Comparison of ENCODE assay signal across 9 mouse cellular contexts in genomic region chr12:112795466-112796104, GRCm38 (mm10). TPM values are rescaled to one million over a fixed set of nuclear protein-coding genes. Genes with fewer than 3 reads are reported as not detected.
DNase-seq lines count a peak whose midpoint lies in the region; ATAC-seq and TF ChIP-seq lines count a peak whose summit lies in the region.
"Had no signal": no experiment of that assay in that cellular context is flagged by ENCODE, and none has a peak within 500 bp of the region (broad histone marks: within the 10 kb centered on the region; RNA-seq: fewer than 3 reads in every experiment).

No protein-coding gene starts in this region.

- peaks cover 2 to 6% of the 10 kb centered on the region in 2 experiments for H3K36me3 ChIP-seq in CH12.LX (replicated peaks in 1 of 2; ENCODE audit: control insufficient read depth in 1 of 2, insufficient read depth in 1 of 2, low read length in 1 of 2)
- H3K36me3 ChIP-seq in heart, embryonic 11.5 days (ENCODE audit: control insufficient read depth, insufficient read depth, low read length), result no peaks in the 10 kb centered on the region
- H3K36me3 ChIP-seq in lung, embryonic 14.5 days (ENCODE audit: insufficient read depth), result no peaks in the 10 kb centered on the region
- no peaks in the 10 kb centered on the region for H3K36me3 ChIP-seq in forebrain, embryonic 14.5 days (ENCODE audit: control insufficient read depth, insufficient read depth, low read length)

- H3K9me3 ChIP-seq in CH12.LX (replicated peaks; ENCODE audit: low read length), result no peaks in the 10 kb centered on the region
- H3K9me3 ChIP-seq in heart, embryonic 11.5 days (replicated peaks; ENCODE audit: control insufficient read depth, low read length), result no peaks in the 10 kb centered on the region
- H3K9me3 ChIP-seq in lung, embryonic 14.5 days (ENCODE audit: low read depth, low read length), result no peaks in the 10 kb centered on the region
- H3K9me3 ChIP-seq in forebrain, embryonic 14.5 days (replicated peaks; ENCODE audit: control insufficient read depth, low read length), result no peaks in the 10 kb centered on the region

- peak overlapping the region; percentile 59 to 85 (median 76) for H3K4me3 ChIP-seq in CH12.LX (replicated peaks in 1 of 3; ENCODE audit: low read depth in 2 of 3, low read length in 2 of 3, poor library complexity in 1 of 3)
- no peak overlapping the region for H3K4me3 ChIP-seq in heart, embryonic 11.5 days (ENCODE audit: low read depth, low read length)
- H3K4me3 ChIP-seq in lung, embryonic 14.5 days (ENCODE audit: low read depth, low read length), result no peak overlapping the region
- no peak overlapping the region for H3K4me3 ChIP-seq in forebrain, embryonic 14.5 days (ENCODE audit: low read depth, low read length)

- peak overlapping the region; percentile 92 for H3K9ac ChIP-seq in CH12.LX (ENCODE audit: insufficient read depth, low read depth)
- no peak overlapping the region for H3K9ac ChIP-seq in heart, embryonic 11.5 days (ENCODE audit: low read depth, low read length)
- no peak overlapping the region for H3K9ac ChIP-seq in lung, embryonic 14.5 days
- no peak overlapping the region for H3K9ac ChIP-seq in forebrain, embryonic 14.5 days (ENCODE audit: low read length)

- TF ChIP-seq RAD21 in CH12.LX (IDR thresholded peaks at IDR 0.05; ENCODE audit: low read depth, low read length), result no peak

- TF ChIP-seq POLR2A in CH12.LX (IDR thresholded peaks at IDR 0.05; ENCODE audit: low read depth, low read length), result peak; percentile 47; the same call in 1 of the 2 replicates

- in situ Hi-C loops in CH12.LX (cut with MboI; ENCODE audit: low pct_ligation_motif_present, low pct_unique_long_range_greater_than_20kb, low sequenced_read_pairs), result loop anchor here (5.0 kb wide), 1 partner anchor 38 kb away; no protein-coding TSS in a partner anchor

- ATAC-seq in heart, embryonic 11.5 days (replicated peaks; ENCODE audit: insufficient number of reproducible peaks, low FRiP score, low TSS enrichment), result peak; percentile 27; the same call in 1 of the 2 replicates
- ATAC-seq in lung, embryonic 14.5 days (ENCODE audit: insufficient read depth), result no peak
- ATAC-seq in forebrain, embryonic 14.5 days, result no peak
- ATAC-seq: forebrain, embryonic 16.5 days had no signal

- peak overlapping the region; percentile 90 for H3K4me2 ChIP-seq in CH12.LX (ENCODE audit: insufficient read depth, low read depth, poor library complexity, severe bottlenecking)
- peak overlapping the region; percentile 41 for H3K4me2 ChIP-seq in heart, embryonic 11.5 days
- H3K4me2 ChIP-seq in lung, embryonic 14.5 days, result no peak overlapping the region
- H3K4me2 ChIP-seq in forebrain, embryonic 14.5 days (ENCODE audit: low read length), result no peak overlapping the region

- dilution Hi-C loops in CH12.LX (cut with MboI; ENCODE audit: extremely low pct_ligation_motif_present, extremely low pct_unique_long_range_greater_than_20kb, low sequenced_read_pairs), result no loop called here

- TF ChIP-seq EP300 in CH12.LX (IDR thresholded peaks at IDR 0.05; ENCODE audit: low read length), result peak; percentile 37; the same call in 1 of the 2 replicates

- peak overlapping the region; percentile 96 for H3K27ac ChIP-seq in CH12.LX (ENCODE audit: insufficient read depth, low read depth)
- no peak overlapping the region for H3K27ac ChIP-seq in heart, embryonic 11.5 days (ENCODE audit: low read depth, low read length)
- no peak overlapping the region for H3K27ac ChIP-seq in lung, embryonic 14.5 days (ENCODE audit: low read depth)
- no peak overlapping the region for H3K27ac ChIP-seq in forebrain, embryonic 14.5 days (ENCODE audit: low read depth, low read length)

- peaks cover 23% of the 10 kb centered on the region for H3K79me2 ChIP-seq in CH12.LX (replicated peaks; ENCODE audit: control insufficient read depth, extremely low read depth, insufficient read depth, poor library complexity, severe bottlenecking)

- no peaks in the 10 kb centered on the region for H3K27me3 ChIP-seq in CH12.LX (replicated peaks)
- peaks cover 13% of the 10 kb centered on the region for H3K27me3 ChIP-seq in heart, embryonic 11.5 days (ENCODE audit: control insufficient read depth, insufficient read depth, low read length)
- peaks cover 8% of the 10 kb centered on the region; the same call in 1 of the 2 replicates for H3K27me3 ChIP-seq in lung, embryonic 14.5 days (ENCODE audit: insufficient read depth, low read length)
- peaks cover under 1% of the 10 kb centered on the region; the same call in 1 of the 2 replicates for H3K27me3 ChIP-seq in forebrain, embryonic 14.5 days (replicated peaks; ENCODE audit: control insufficient read depth, insufficient read depth, low read length)

- 56% methylated on average over 18 of the region's 18 CpGs for WGBS in heart, embryonic 11.5 days (ENCODE audit: insufficient replicate concordance)
- WGBS in lung, embryonic 14.5 days, result 47% methylated on average over 16 of the region's 18 CpGs
- 71% methylated on average over 18 of the region's 18 CpGs for WGBS in forebrain, embryonic 14.5 days

- TF ChIP-seq CTCF in CH12.LX (conservative IDR thresholded peaks at IDR 0.05 in 1 of 2, IDR thresholded peaks at IDR 0.05 in 1 of 2; ENCODE audit: low read depth in 2 of 2, low read length in 2 of 2), result no peak
- no peak for TF ChIP-seq CTCF in lung, embryonic 14.5 days (IDR thresholded peaks at IDR 0.05; ENCODE audit: low read depth)

- H3K4me1 ChIP-seq in CH12.LX (ENCODE audit: control insufficient read depth in 1 of 2, insufficient read depth in 2 of 2), result peaks cover 48 to 87% of the 10 kb centered on the region in 2 experiments
- peaks cover 37% of the 10 kb centered on the region for H3K4me1 ChIP-seq in heart, embryonic 11.5 days (ENCODE audit: control insufficient read depth, insufficient read depth, low read length)
- H3K4me1 ChIP-seq in lung, embryonic 14.5 days (ENCODE audit: insufficient read depth), result peaks cover 26% of the 10 kb centered on the region; the same call in 1 of the 2 replicates
- peaks cover 3% of the 10 kb centered on the region; the same call in 1 of the 2 replicates for H3K4me1 ChIP-seq in forebrain, embryonic 14.5 days (ENCODE audit: control insufficient read depth, insufficient read depth, low read length)

- peak; percentile 61 for DNase-seq in CH12.LX (ENCODE audit: extremely low read depth)
- DNase-seq in R1 (ENCODE audit: low read depth, low spot score), result peak; percentile 71
- peak; percentile 19 for DNase-seq in lung, embryonic 14.5 days
- no peak for DNase-seq in retina, postnatal 1 day
- DNase-seq in layer of hippocampus, adult 11-12 months (ENCODE audit: low spot score), result no peak
- DNase-seq in forebrain, embryonic 14.5 days (ENCODE audit: low spot score), result no peak
- DNase-seq in adrenal gland, postnatal 25 days, result no peak

TF ChIP-seq in CH12.LX, 34 proteins besides CTCF, POLR2A, EP300 and RAD21 (continues in another document):
- TF ChIP-seq CHD1 (IDR thresholded peaks at IDR 0.05; ENCODE audit: low read depth, low read length) (peak; percentile 20; the same call in 1 of the 2 replicates), BHLHE40 (IDR thresholded peaks at IDR 0.05; ENCODE audit: low read depth, low read length) (peak; percentile 81), SIN3A (IDR thresholded peaks at IDR 0.05; ENCODE audit: low read length) (peak; percentile 77), ZNF384 (IDR thresholded peaks at IDR 0.05; ENCODE audit: low read depth, low read length) (no peak), NRF1 (IDR thresholded peaks at IDR 0.05; ENCODE audit: low read depth, low read length) (peak; percentile 83), MXI1 (IDR thresholded peaks at IDR 0.05; ENCODE audit: low read depth, low read length) (peak; percentile 84), USF1 (IDR thresholded peaks at IDR 0.05; ENCODE audit: low read depth, low read length) (no peak), CHD2 (IDR thresholded peaks at IDR 0.05; ENCODE audit: low read length) (peak; percentile 64), IRF4 (IDR thresholded peaks at IDR 0.05; ENCODE audit: low read depth, low read length) (peak; percentile 49; the same call in 1 of the 2 replicates), MAX (IDR thresholded peaks at IDR 0.05; ENCODE audit: low read length) (no peak; the same call in 1 of the 2 replicates)

RNA-seq across cellular contexts. Expression of gene Ahnak2, which starts 6.9 kb away (rescaled TPM):
- total RNA-seq in CH12.LX (2012; rRNA removed) (16.2 and 27.7 TPM in 2 replicates), CH12.LX (2014; rRNA removed) (2.0 and 3.1 TPM in 2 replicates)
- 14.4 and 14.6 TPM in 2 replicates for polyA plus RNA-seq in CH12.LX (2012; ENCODE audit: insufficient read length, low read depth)
- polyA plus RNA-seq in heart, embryonic 11.5 days (2014; fragmentation: Nextera tagmentation; extraction: Ambion mirVana), result 0.63 and 0.79 TPM in 2 replicates
- 0.61 and 0.64 TPM in 2 replicates for polyA plus RNA-seq in lung, embryonic 14.5 days (2014; fragmentation: Nextera tagmentation; extraction: Ambion mirVana)
- polyA plus RNA-seq in forebrain, embryonic 14.5 days (2014; fragmentation: Nextera tagmentation; extraction: Ambion mirVana), result 0.29 and 0.51 TPM in 2 replicates
- 5.1 and 5.7 TPM in 2 replicates for total RNA-seq in adrenal gland, postnatal 25 days (2021)

RNA-seq across cellular contexts. Expression of gene Clba1, which starts 13.2 kb away (rescaled TPM):
- 3.1 and 3.5 TPM in 2 replicates for total RNA-seq in CH12.LX (2012; rRNA removed)
- total RNA-seq in CH12.LX (2014; rRNA removed), result 2.5 TPM in 2 replicates
- 3.0 and 3.5 TPM in 2 replicates for polyA plus RNA-seq in CH12.LX (2012; ENCODE audit: insufficient read length, low read depth)
- polyA plus RNA-seq in heart, embryonic 11.5 days (2014; fragmentation: Nextera tagmentation; extraction: Ambion mirVana), result 11.5 and 13.0 TPM in 2 replicates
- 4.3 and 5.1 TPM in 2 replicates for polyA plus RNA-seq in lung, embryonic 14.5 days (2014; fragmentation: Nextera tagmentation; extraction: Ambion mirVana)
- polyA plus RNA-seq in forebrain, embryonic 14.5 days (2014; fragmentation: Nextera tagmentation; extraction: Ambion mirVana), result 17.0 and 19.4 TPM in 2 replicates
- total RNA-seq in adrenal gland, postnatal 25 days (2021), result 7.7 and 10.0 TPM in 2 replicates

RNA-seq across cellular contexts. Expression of gene Cdca4, which starts 33.6 kb away (rescaled TPM):
- total RNA-seq in CH12.LX (2012; rRNA removed) (78.0 and 90.6 TPM in 2 replicates), CH12.LX (2014; rRNA removed) (111 and 128 TPM in 2 replicates)
- 68.3 and 78.0 TPM in 2 replicates for polyA plus RNA-seq in CH12.LX (2012; ENCODE audit: insufficient read length, low read depth)
- polyA plus RNA-seq in heart, embryonic 11.5 days (2014; fragmentation: Nextera tagmentation; extraction: Ambion mirVana), result 61.5 and 62.8 TPM in 2 replicates
- 140 and 153 TPM in 2 replicates for polyA plus RNA-seq in lung, embryonic 14.5 days (2014; fragmentation: Nextera tagmentation; extraction: Ambion mirVana)
- 101 and 112 TPM in 2 replicates for polyA plus RNA-seq in forebrain, embryonic 14.5 days (2014; fragmentation: Nextera tagmentation; extraction: Ambion mirVana)
- 15.5 and 15.9 TPM in 2 replicates for total RNA-seq in adrenal gland, postnatal 25 days (2021)

RNA-seq across cellular contexts. Expression of gene Pld4, which starts 35.1 kb away (rescaled TPM):
- 149 and 155 TPM in 2 replicates for total RNA-seq in CH12.LX (2012; rRNA removed)
- 112 and 117 TPM in 2 replicates for total RNA-seq in CH12.LX (2014; rRNA removed)
- polyA plus RNA-seq in CH12.LX (2012; ENCODE audit: insufficient read length, low read depth), result 196 and 226 TPM in 2 replicates
- polyA plus RNA-seq in heart, embryonic 11.5 days (2014; fragmentation: Nextera tagmentation; extraction: Ambion mirVana), result 1.5 and 1.7 TPM in 2 replicates
- 9.3 and 10.9 TPM in 2 replicates for polyA plus RNA-seq in lung, embryonic 14.5 days (2014; fragmentation: Nextera tagmentation; extraction: Ambion mirVana)
- polyA plus RNA-seq in forebrain, embryonic 14.5 days (2014; fragmentation: Nextera tagmentation; extraction: Ambion mirVana), result 5.9 and 7.0 TPM in 2 replicates
- 6.4 and 6.8 TPM in 2 replicates for total RNA-seq in adrenal gland, postnatal 25 days (2021)

Comparison
In these comparisons a context has a peak if more than half of its experiments do, and no peak if none do; other contexts are left out.
1. DNase-seq: peak in CH12.LX (single experiment), R1 (single experiment) and lung, embryonic 14.5 days (single experiment); none in retina, postnatal 1 day (single experiment), layer of hippocampus, adult 11-12 months (single experiment), forebrain, embryonic 14.5 days (single experiment) and adrenal gland, postnatal 25 days (single experiment).
2. H3K4me2 ChIP-seq: peak in CH12.LX (single experiment) and heart, embryonic 11.5 days (single experiment); none in lung, embryonic 14.5 days (single experiment) and forebrain, embryonic 14.5 days (single experiment).
3. H3K4me3 ChIP-seq: peak in CH12.LX (3 of 3); none in heart, embryonic 11.5 days (single experiment), lung, embryonic 14.5 days (single experiment) and forebrain, embryonic 14.5 days (single experiment).